Mouse (Mus musculus) CH12.LX (cell line): ENCODE data around the gene Cit.

Experiments
- BHLHE40 ChIP-seq: IDR thresholded peaks from 2 replicates; pipeline ENCODE4 v1.6.1; 2011; ENCODE audit warnings: mild to moderate bottlenecking, low read depth, low read length, improper control_type of control experiment
- CTCF ChIP-seq, 2 experiments: IDR thresholded peaks in 1 of 2; conservative IDR thresholded peaks in 1 of 2; 2 replicates each; pipeline ENCODE4 v1.5.1; 2011 to 2012; ENCODE audit warnings: low read depth in 2 of 2, low read length in 2 of 2, improper control_type of control experiment in 1 of 2, inconsistent platforms in 1 of 2, mild to moderate bottlenecking in 1 of 2, moderate library complexity in 1 of 2
- HCFC1 ChIP-seq: IDR thresholded peaks from 2 replicates; pipeline ENCODE4 v1.6.1; 2012; ENCODE audit warnings: low read depth, mild to moderate bottlenecking, inconsistent platforms, low read length, improper control_type of control experiment
- POLR2A ChIP-seq: IDR thresholded peaks from 2 replicates; pipeline ENCODE4 v1.6.1; 2011; ENCODE audit warnings: low read depth, mild to moderate bottlenecking, improper control_type of control experiment, low read length

DNA sequence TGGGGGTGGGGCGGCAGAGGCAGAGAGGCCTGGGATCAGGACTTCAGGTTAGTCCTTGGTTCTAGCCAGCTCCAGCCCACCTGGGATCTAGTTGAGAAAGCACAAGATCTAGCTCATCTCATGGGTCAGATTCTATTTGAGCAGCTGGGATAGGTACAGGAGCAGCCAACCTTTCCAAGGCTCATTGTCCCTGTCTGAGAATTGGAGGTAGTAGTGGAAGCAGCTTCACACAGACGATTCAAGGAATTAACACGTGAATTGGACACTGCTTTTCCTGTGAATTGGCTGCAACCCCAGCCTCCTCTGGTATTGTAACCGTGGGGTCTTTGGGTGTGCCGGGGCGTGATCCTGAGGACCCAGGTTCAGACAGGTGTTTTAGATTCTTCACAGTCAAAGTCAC, 207.7 kb downstream of the Cit start:
- TF ChIP-seq HCFC1, result no peak
- no peak for TF ChIP-seq POLR2A
- TF ChIP-seq CTCF (conservative IDR thresholded peaks at IDR 0.05 in 1 of 2, IDR thresholded peaks at IDR 0.05 in 1 of 2; ENCODE audit: low read depth in 2 of 2, low read length in 2 of 2), result no peak
- no peak for TF ChIP-seq BHLHE40
